Mouse (Mus musculus) brain, embryonic 14.5 days (tissue): ENCODE measurements around the gene Cdhr2.

ENCODE experiments used
- CTCF ChIP-seq: fragments of 200-500 bp; IDR thresholded peaks from 2 replicates; pipeline ENCODE4 v1.5.1; 2012; ENCODE audit warnings: inconsistent platforms, mild to moderate bottlenecking, moderate library complexity, borderline replicate concordance; ENCODE audit not compliant: insufficient read depth, insufficient read length; ENCODE audit errors: extremely low read depth
- POLR2A ChIP-seq: fragments of 200-500 bp; IDR thresholded peaks from 2 replicates; pipeline ENCODE4 v1.6.1; 2012; ENCODE audit warnings: mild to moderate bottlenecking, inconsistent platforms, borderline replicate concordance; ENCODE audit not compliant: poor library complexity, insufficient read depth, insufficient read length, severe bottlenecking; ENCODE audit errors: extremely low read depth

- TF ChIP-seq POLR2A = no peak
- TF ChIP-seq CTCF = no peak
Measured at GRCm38 (mm10) chr13:54748190-54748589, 46.9 kb downstream of the Cdhr2 start.
